Mouse (Mus musculus) layer of hippocampus, postnatal 10 days (tissue): ENCODE results near the gene Zer1. TPM values are rescaled to one million over a fixed set of nuclear protein-coding genes. Genes with fewer than 3 reads are reported as not detected.
"Not testable (repeated sequence)": the region's sequence is repeated elsewhere in the genome, so short reads cannot be mapped to it uniquely, and the experiment has no call there.

Experiments
- DNase-seq, 2 experiments: peaks; one replicate each; pipeline ENCODE4 v3.0.0; 2021; ENCODE audit warnings: low spot score in 2 of 2
- long read RNA-seq: library from polyadenylated mRNA; stranded (forward); transcript quantifications from one replicate; pipeline ENCODE4 v2.0.0, GENCODE M21; 2023
- total RNA-seq, 2 experiments: library from RNA; stranded (reverse); gene quantifications; 2 replicates each; pipeline ENCODE4 v1.2.3; 2021

The Zer1 gene
- total RNA-seq: 100 to 1,000 TPM; 121 to 126 TPM
- long read RNA-seq, full-length matches to known transcripts: 18 of 77 reads
- long read RNA-seq, partial matches to known transcripts: 18 of 77 reads
- long read RNA-seq, other reads (novel, unspliced or antisense): 41 of 77 reads

GRCm38 (mm10) chr2:30124472-30125274, at the start of gene Zer1:
Gene Zer1 (minus strand): TSS chr2:30124585.
- DNase-seq: peak; percentile 95 to 96

- no peak for DNase-seq
Measured at GRCm38 (mm10) chr2:30173541-30174240, 49.3 kb upstream of the Zer1 start.

DNA sequence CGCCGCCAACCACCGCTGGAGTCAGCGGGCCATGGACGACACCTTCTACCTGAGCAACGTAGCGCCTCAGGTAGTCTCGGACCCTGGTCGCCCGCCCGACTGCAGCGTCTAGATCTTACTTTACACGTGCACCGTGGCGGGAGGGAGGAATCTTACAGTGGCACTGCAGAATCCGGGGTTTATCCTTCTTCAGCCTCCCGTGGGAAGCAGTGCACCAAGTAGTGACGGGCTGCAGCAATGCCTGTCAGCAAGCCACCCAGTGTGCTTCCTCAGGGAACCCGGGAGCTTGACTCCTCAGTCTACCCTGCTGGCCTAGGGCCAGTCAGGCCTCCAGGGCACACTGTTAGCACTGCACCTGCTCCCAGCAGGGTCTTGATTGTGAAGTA, 47.6 kb upstream of the Zer1 start:
- DNase-seq: no peak

- peak; percentile 83 to 87 for DNase-seq
Measured at GRCm38 (mm10) chr2:30171371-30171996, 47.1 kb upstream of the Zer1 start, which contains the start of gene Endog. Gene Endog (plus strand): TSS chr2:30171493.

- DNase-seq: no peak
Measured at GRCm38 (mm10) chr2:30166677-30167076, 42.3 kb upstream of the Zer1 start.

GRCm38 (mm10) chr2:30164340-30164932, 40.1 kb upstream of the Zer1 start:
- no peak for DNase-seq

DNA sequence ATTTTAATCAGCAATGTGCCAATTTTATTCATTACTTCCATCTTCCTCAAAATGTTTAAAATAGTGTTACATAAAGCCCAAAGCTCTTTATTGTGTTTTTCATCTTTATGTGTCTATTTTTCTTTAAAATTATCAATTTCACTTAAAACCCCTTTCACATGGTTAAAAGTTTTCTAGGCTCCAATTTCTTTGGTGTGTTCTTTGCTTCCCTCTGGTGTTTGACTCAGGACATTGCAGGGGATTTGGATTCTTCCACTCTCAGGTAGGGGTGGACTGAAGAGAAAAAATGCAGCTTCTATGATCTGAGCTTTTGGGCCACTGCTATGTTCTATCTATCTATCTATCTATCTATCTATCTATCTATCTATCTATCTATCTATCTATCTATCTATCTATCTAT, 37.4 kb upstream of the Zer1 start:
- peak in 1 of 2 experiments; percentile 45 for DNase-seq

- not testable (repeated sequence) for DNase-seq
Measured at GRCm38 (mm10) chr2:30159871-30160270, 35.5 kb upstream of the Zer1 start.

GRCm38 (mm10) chr2:30152616-30153015, 28.2 kb upstream of the Zer1 start:
- DNase-seq: no peak

DNA sequence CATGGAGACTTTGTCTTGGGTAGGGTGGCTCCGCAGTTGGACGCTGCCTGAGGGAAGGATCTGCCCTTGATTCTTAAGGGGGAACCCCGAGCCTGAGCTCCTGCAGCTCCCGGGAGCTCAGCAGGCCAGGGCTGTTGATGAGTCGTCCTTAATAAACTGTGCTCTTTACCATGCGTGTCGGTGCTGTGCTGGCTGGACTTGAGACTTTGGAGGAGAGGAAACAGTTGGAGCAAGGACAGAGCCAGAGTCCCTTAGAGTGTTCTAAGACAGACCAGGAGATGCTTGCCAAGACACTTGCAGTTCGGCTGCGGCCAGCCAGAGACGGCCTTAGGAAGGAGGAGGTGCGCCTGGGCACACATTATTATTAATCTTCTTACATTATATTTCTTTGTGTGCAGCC, 27.5 kb upstream of the Zer1 start:
- DNase-seq: no peak

DNA sequence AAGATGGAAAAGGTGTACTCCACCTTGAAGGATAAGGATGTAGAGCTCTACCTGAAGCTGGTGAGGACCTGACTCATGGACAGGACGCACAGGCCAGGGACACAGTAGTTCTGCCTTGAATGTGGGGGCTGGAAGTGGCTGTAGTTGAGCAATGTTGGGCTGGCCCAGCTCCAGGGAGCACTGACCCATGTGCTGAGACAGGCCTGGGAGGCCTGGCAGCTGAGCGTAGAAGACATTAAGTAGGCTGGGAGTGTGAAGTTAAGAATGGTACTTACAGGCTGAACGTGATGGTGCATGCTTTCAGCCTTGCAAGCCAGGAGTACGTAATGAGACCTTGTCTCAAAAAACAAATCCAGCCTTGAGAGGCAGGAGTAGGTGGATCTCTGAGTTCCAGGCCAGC, 23.1 kb upstream of the Zer1 start:
- DNase-seq: no peak

DNA sequence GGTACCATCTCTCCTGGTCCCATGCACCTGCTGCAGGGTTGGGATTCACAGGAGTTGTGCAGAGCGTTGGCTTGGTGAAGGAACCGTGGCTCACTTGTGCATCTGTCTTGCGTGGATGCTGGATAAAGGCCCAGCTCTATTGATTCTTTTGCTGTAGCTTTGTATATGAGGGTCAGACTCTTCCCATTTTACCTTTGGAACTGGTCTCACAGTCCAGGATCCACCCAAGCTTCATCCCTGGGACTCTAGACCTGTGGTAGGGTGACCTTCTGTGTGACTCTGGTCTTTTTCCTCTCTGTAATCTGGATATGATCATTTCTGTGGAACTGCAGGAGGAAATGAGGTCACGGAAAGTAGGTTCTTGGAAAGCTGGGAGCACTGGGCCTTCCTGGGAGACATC, 20.1 kb upstream of the Zer1 start:
- DNase-seq: no peak

- DNase-seq: not testable (repeated sequence)
Measured at GRCm38 (mm10) chr2:30140021-30140420, 15.6 kb upstream of the Zer1 start.

- DNase-seq: no peak
Measured at GRCm38 (mm10) chr2:30136458-30136857, 12.1 kb upstream of the Zer1 start.

- DNase-seq: no peak
Measured at GRCm38 (mm10) chr2:30134928-30135620, 10.7 kb upstream of the Zer1 start.

DNA sequence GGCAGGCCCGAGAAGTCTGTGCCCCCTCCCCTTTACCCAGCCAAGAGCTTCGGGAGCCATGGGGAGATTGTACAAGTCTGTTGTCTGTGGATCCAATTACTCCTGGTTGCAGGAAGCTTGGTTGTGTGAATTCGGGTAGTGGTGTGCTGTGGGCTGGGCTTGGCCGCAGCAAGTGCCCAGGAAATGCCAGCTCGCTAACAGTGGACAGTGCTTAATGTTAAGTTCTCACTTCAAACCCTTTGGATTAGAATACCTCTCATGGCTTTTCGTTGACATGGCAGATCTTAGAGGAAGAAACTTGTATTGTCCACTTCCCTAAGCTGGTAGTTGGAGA, 10.0 kb upstream of the Zer1 start:
- no peak for DNase-seq

GRCm38 (mm10) chr2:30133613-30134377, 9.4 kb upstream of the Zer1 start, which contains the start of gene Tbc1d13:
Gene Tbc1d13 (plus strand): TSS chr2:30133746.
- DNase-seq: peak; percentile 98

DNA sequence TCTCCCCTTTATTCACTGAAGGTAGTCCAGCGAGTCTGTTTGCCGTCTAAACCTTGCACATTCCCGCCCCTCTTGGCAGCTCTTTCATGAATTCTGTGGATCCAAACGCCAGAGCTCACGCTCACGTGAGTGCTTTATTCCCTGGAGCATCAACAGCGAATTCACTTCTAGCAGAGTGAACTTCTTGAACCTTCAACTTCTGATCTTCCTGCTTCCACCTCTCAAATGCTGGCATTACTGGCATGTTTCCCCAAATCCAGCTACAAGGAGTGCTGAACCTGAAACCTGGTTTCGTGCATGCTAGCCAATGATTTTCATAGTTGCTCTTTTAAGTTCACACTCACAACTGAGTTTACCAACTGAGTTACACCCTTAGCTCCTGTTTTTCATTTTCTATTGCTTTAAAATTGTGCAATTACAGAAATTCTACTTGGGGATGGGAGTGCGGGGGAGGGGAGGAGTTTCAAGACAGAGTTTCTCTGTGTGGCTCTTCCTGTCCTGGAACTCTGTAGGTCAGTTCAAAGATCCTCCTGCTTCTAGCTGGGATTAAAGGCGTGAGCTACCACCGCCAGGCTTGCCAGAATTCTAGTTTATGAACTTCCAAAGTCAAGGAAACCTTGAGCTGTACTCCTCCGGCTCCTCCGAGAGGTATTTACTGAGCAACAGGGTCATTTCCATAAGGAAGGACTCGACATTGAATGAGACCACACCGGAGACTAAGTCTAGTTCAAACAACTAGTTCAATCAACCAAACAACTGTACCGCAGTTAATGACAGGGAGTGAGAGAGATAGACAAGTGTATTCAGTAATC, 8.6 kb upstream of the Zer1 start:
- no peak for DNase-seq

DNA sequence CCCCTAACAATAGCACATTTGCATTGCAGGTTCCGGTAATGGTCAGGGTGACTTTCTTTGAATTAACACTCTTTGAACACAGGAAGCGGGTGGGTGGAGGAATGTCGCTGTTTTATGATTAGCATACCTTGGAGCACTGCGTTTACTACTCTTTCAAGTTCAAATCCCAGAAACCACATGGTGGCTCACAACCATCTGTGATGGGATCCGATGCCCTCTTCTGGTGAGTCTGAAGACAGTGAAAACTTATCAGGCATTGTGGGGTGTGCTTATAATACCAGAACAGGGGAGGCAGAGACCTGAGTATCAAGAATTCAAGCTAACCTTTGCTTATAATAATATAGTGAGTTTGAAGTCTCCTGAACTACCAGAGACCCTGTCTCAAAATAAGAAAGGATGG, 6.9 kb upstream of the Zer1 start:
- DNase-seq: not testable (repeated sequence)
